Mouse (Mus musculus): ENCODE results near the gene Dthd1. TPM values are rescaled to one million over a fixed set of nuclear protein-coding genes. Genes with fewer than 3 reads are reported as not detected.
A peak's percentile ranks its signal among the peaks of the same experiment; 100 is the strongest.

The Dthd1 gene
- total RNA-seq (2021), result not detected

DNA sequence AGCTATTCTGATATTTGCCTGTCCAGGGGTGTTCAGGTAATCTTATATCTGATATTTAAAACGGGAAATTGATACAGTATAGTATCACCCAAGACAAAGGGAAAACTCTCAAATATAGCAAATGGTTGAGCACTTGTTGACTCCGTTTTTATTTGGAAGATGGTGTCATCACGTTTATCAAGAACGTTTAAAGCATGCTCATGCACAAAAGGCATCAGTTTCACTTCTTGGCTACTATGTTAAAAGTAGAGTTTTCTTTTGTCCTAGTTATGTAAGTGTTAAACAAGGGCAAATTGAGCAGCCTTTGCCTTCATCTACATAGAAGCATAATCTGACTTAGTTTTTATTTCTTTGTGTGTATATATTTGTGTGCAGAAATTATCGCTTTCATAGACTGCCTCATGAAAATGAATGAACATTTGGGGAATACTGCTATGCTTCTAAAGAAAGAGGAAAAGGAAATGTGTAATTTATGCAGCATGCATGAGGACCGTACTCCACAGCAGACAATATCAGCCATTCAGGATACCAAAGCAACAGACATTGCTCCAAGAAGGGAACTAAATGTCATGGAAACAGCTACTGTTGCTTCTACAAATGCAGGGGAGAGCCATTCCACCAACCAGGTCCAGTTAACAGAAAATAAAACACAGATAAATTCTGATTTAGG lies at the start of gene Dthd1:
TSS of gene Dthd1 (plus strand) at position 422 of the 670 bp plus-strand sequence.
- intact Hi-C loops (cut with DNase I), result no loop called here
- DNase-seq (ENCODE audit: extremely low spot score in 1 of 2, low spot score in 2 of 2), result peak in 1 of 2 experiments; percentile 39

DNA sequence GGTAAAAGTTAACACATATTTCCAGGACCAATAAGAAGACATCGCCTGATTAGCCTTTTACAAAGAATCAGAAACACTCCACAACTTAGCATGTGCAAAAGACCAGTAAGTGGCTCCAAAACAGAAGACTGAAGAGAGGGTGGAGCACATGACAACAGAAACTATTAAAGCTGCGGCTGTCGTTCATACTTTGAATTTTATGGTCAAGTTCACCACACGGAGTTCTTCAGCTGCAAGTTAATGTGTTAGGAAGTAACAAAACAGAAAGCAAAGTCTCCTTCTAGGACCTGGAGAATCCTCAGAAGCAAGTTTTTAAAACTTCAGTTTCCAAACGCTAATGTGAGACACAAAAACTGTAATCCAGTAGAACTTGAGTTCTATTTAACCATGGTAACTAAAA lies 49.5 kb upstream of the Dthd1 start:
- no peak for DNase-seq (ENCODE audit: extremely low spot score in 1 of 2, low spot score in 2 of 2)

DNA sequence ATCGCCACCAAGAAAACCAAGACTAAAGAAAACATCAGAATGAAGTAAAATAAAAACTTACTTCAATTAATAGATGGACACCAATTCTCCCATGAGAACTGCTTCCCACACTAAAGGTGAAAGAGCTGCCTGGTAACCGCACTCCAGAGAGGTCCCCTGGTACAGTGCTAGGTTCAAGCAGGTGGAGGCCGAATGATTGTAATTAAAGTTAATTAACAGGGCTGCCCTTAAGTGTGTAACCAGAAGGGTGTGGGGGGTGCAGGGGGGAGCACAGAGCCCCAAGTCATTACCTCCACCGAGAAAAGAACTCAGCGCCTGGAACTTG lies 48.2 kb upstream of the Dthd1 start:
- intact Hi-C loops (cut with DNase I), result no loop called here
- no peak for DNase-seq (ENCODE audit: extremely low spot score in 1 of 2, low spot score in 2 of 2)

More for the DNA sequence above, 49.5 kb upstream of the Dthd1 start:
- intact Hi-C loops (cut with DNase I), result no loop called here

DNA sequence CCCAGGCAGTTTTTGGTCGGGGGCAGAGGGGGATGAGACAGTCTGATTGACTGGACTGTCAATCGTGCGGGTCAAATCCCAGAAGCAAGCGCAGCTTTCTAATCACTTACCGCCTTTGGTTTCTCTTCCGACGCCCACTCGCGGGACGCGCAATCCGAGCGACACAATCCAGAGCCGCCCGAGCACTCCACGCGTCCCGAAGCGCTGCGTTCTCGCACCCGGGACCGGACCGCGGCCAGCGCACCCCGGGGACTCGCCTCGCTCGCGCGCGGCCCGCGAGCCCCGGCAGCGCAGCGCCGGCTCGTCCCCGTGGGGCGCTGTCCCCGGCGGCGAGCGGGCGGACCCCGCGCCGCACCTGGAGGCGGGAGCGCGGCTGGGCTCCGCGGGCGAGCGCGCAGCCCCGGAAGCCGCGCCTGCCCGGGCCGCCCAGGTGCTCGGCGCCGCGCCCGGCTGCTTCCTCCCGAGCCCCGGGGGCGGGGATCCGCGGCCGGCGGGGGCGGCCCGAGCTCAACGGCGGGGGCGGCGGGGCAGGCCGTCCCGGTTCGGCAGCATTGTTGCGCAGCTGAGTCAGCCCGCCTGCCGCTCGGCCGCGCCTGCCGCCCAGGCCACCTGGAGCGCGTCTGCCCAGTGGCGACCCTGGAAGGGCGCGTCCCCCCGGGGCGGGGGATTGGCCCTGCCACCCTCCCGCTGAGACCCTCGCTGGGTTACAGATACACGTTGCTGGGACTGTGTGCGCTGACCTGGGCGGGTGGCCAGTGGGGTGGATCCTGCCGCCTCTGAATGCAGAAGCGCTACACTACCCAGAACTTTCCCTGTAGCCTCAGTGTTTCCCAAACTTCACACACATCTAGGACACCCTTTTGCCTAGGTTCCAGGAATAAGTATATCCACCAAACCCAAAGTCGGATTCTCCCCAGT lies 47.6 kb upstream of the Dthd1 start, which contains the start of gene Arap2:
TSS of gene Arap2 (minus strand) at position 376 of the 918 bp plus-strand sequence.
- intact Hi-C loops (cut with DNase I), result no loop called here

DNA sequence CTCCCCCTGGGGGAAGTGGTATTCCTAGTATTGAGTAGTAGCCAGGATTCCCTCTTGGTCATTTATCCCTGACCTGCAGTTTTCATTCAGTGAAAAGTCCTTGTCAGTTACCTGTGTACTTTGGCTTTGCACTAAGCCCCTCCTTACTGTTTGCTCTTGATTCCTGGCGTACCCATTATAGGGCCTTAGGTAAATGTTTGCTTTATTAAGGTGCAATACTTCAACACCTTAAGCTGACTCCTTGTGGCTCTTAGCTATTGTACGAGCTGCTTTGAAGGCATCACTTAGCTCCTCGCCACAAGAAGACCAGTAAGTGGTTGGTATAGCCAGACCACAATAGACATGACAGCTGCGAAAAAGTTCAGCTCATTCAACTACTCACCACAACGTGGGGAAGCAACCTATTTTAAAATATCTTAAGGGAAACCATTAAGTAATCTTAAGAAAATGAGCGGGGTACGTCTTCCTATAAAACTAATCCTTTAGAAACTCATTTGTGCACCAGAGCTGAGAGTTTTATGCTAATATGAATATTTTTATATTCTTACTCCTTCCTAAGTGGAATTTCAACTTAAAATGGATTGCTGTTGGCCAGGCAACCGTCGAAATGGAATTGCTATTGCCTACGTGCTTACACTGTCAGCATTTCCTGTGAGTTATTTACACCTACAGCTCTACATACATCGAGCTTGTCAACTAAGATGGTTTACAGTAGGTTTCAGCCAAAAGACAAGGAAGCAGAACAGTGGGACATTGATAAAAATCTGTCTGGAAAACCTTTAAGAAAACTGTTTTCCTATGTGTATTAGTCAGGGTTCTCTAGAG lies 41.6 kb upstream of the Dthd1 start:
- intact Hi-C loops (cut with DNase I), result no loop called here

More for the DNA sequence above, 47.6 kb upstream of the Dthd1 start, which contains the start of gene Arap2:
- peak in 1 of 2 experiments; percentile 82 for DNase-seq (ENCODE audit: extremely low spot score in 1 of 2, low spot score in 2 of 2)

DNA sequence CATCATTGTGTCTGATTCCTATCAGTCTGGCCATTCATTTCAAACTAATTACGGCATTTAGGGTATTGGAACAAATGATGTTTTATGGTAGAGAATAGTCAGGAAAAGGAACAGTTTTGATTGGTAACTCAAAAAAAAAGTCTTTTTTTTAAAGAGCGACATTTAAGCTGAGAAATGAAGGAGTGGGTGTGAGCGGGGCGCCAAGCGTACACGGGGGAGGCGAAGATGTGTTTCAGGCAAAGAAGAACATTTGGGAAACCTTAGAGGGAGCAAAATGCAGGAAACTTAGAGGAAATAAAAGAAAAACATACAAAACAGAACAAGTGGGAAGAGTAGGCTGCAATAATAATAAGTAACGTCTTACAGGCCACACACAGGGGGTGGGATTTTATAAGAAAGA lies 35.8 kb upstream of the Dthd1 start:
- no peak for DNase-seq (ENCODE audit: extremely low spot score in 1 of 2, low spot score in 2 of 2)
- intact Hi-C loops (cut with DNase I), result no loop called here

More for the DNA sequence above, 41.6 kb upstream of the Dthd1 start:
- DNase-seq (ENCODE audit: extremely low spot score in 1 of 2, low spot score in 2 of 2), result no peak

DNA sequence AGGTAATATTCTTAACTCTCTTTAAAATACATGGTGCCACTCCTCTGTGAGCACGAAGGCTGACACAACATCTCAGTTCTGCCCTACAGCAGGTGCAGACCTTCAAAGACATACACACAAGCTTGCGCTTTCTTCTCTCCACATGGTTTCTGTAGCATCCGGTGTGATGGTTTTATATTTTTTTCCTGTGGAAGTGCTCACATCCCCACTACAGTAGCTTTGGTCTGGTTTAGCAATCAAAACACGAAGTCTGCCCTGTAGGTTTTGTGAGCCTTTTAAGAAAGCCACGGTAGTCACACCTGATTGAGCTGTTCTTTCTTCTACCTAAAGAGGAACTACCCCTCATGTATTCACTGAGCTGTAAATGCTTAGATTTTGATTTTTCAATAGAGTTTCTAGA lies 34.9 kb upstream of the Dthd1 start:
- intact Hi-C loops (cut with DNase I), result no loop called here
- no peak for DNase-seq (ENCODE audit: extremely low spot score in 1 of 2, low spot score in 2 of 2)

DNA sequence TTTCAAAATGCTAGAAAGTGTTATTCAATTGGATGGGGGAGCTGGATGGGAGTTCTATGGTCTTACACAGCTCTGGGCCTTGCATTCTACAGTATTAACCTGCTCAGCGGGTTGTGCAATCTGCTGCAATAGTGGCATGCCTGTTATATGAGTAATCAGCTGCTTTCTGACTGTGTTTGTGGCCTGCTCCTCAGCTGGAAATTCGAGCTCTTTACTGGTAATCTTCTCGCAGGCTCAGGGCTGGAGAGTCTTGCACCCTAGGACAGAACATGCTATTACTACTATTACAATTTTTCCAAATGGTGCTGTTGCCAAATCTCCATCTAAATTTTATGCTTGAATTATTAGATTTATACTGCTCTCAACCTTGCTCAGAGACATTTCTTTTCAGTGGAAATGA lies 26.8 kb upstream of the Dthd1 start:
- no peak for DNase-seq (ENCODE audit: extremely low spot score in 1 of 2, low spot score in 2 of 2)
- intact Hi-C loops (cut with DNase I), result no loop called here

DNA sequence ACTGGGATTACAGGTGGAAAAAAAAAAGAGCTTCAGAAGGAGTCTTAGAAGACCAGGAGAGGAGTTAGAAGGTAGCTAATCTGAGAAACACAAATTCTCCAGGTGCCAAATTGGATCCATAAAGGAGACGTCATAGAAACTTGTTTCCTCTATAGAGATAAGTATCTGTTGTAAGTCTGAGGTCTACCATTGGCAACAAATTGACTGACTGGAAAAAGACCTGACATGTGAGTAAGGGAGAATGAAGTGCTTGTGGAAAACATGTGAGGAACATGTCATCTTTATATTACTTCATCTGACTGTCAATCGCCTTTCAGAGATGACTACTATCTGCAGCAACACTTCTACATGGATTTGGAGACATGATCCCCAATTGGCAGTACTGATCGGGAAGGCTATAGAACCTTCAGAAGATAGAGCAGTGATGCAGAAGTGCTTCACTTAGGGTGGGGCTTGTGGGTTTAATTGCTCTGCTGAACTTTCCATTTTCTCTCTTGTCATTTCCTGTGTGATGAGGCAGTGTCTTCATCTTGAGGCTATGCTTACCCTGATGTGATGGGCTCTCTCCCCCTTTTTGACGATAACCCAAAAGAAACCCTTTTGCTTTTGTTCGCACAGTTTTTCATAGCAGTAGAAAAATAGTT lies 22.6 kb upstream of the Dthd1 start:
- intact Hi-C loops (cut with DNase I), result no loop called here
- no peak for DNase-seq (ENCODE audit: extremely low spot score in 1 of 2, low spot score in 2 of 2)

DNA sequence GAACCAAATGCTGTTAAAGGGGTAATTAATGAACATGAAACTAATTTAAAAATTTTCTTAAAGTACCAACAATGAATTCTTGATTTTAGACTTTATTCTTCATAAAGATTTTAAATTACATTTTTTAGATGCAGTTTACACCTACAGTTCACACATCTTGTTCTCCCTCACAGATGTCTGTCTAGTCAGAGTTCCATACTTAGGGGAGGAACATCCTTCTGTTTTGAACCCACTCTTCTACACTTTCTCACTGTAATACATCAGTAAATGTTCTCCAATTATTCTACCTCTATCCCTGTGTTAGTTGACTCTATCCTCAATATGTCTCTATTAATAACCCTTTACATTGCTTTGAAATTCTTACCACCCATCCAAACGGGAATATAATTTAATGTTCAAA lies 20.8 kb upstream of the Dthd1 start:
- intact Hi-C loops (cut with DNase I), result no loop called here
- no peak for DNase-seq (ENCODE audit: extremely low spot score in 1 of 2, low spot score in 2 of 2)

DNA sequence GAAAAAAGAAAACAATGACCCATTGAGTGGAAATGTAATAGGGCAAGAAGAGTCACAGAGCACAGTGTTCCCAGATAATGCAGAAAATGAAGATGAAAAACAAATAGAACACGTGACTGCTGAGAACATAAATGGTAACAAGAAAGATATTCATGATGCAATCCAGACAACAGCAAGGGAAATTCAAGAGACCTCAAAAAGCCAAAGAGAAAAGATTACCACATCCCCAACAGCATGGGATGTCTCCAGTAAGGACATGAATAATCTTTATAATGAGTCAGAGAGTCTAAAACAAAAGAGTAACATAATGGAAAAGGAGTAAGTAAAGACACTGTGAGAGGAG lies 420 bp downstream of the Dthd1 start:
- no peak for DNase-seq (ENCODE audit: extremely low spot score in 1 of 2, low spot score in 2 of 2)
- intact Hi-C loops (cut with DNase I), result no loop called here

DNA sequence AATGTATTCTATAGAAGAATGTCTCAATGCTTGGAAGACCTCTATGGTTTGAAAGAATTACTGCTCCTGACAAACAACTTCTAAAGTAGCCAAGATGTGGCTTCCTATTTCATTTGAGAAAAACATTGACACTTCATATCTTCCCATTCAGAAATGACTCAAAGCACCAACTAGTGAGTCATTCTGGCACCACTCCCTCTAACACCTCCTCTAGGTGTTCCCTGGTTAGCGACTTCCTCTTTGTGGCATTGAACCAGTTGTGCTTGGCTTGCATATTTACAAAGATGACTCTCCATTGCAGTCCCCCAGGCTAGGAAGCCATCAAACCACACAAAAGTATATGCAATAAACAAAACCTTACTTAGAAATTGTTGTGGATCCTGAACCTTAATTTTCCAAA lies 2.1 kb downstream of the Dthd1 start:
- intact Hi-C loops (cut with DNase I), result no loop called here
- DNase-seq (ENCODE audit: extremely low spot score in 1 of 2, low spot score in 2 of 2), result no peak

DNA sequence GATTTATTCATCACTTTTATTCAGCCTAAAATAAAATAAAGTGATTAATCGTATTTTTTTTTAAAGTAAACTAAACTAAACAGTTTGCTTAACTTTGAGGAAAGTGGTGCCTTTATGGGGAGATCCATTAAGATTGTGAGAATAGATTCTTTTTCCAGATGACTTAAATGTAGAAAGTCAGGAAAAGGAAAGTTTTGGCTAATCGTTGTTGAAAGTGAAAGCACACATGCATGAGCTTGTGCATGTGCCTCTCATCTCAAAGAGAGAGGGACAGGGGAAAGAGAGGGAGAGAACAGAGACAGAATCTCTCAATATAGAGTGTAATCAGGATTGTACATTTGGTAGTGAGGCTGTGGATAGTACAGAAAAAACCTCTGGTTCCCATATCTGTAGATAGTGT lies 5.9 kb downstream of the Dthd1 start:
- DNase-seq (ENCODE audit: extremely low spot score in 1 of 2, low spot score in 2 of 2), result no peak
- intact Hi-C loops (cut with DNase I), result no loop called here

DNA sequence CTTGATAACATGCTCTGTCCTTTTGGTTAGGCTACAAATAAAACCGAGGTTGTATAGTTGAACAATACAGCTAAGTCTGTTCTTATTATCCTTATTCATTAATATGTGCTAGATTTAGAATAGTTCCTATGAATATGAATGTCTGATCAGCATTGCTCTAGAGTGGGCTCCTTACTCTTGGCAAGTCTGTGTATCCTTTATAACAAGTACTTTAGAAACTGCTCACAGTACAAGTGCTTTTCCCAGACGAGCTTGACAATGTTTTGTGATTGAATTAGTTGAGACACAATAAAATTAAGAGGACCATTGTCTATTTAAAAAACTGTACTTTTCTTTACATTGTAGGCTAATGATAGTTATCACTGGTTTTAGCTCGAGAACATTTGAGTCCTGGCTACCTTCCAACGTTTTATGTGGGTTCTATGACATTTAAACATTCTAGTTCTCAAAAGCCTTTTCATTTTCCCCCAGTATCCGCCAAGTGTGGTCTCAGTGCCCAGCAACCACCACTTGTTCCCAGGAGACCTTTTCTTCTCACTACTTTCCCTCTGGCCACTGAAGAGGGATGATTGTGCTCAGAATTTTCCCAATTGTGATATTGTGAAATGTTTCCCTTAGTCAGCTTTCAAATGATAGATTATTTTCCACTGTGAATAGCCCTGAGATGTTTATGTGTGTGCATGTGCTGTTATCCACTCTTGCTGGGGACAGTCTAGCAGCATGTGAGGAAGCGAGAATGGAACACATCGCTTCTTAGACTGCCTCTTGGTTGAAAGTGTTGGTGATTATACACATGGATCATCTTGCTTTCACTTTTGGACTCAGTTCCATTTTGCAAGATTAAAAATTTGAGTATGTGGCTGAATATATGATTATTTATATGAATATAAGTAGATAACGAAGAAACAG lies 7.0 kb downstream of the Dthd1 start:
- DNase-seq (ENCODE audit: extremely low spot score in 1 of 2, low spot score in 2 of 2), result no peak
- intact Hi-C loops (cut with DNase I), result no loop called here

DNA sequence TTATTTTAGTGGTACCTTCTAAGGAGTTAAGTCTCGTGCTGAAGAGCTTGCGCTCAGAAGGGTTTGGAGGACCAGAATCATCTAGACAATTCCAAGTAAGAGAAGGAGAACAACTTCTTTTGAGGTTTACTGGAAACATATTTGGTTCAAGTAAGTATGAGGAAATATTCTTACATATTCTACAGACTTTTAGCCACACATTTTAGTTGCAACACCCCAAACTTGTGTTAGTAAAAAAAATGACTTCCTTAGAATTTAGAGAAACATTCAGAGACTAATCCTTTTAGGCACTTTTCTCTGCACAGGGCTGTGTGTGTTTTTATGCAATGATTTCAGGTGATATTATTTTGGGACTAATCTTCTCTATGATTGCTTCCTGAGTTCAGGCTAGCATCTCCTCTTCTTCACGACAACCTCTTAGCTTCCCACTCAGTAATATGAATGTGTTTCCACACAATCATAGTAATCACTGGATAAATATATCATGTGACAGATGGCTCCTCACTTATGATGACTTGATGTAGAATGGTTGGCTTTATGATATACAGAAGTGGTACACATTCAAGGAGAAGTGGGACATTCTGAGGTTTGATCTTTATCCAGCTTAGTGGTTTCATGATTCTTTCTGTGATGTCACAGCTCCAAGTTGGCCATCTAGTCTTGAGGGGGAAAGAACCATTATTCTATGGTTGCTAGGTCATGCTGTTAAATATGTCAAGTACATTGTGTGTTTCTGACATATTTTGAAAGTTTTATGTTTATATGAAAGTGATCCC lies 29.5 kb downstream of the Dthd1 start:
- DNase-seq (ENCODE audit: extremely low spot score in 1 of 2, low spot score in 2 of 2), result no peak
- intact Hi-C loops (cut with DNase I), result no loop called here

DNA sequence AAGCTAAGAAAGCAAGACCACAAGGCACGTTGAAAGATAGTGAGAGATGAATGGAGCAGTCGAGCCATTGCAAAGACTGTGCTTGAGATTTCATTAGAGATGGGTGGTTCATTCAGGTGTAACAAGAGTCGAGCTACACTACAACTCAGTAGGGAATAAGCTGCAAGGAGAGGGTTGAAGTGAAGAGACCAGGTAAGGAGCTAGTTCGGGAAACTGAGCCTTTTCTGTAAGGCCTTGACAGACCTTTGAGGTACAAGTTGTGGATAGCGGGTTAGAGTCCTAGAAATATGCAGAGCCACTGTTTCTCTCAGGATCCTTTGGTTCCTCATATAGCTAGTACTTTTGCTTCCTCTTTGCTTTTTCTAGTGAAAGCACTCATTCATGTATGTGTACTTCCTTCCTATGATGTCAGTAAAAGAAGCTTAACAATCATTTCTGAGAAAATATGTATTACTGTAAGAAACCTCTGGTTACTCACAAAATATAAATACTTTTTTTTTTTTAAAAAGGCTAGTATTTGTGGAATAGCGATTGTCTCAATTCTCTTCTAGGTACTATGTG lies 33.0 kb downstream of the Dthd1 start:
- DNase-seq (ENCODE audit: extremely low spot score in 1 of 2, low spot score in 2 of 2), result no peak
- intact Hi-C loops (cut with DNase I), result no loop called here

DNA sequence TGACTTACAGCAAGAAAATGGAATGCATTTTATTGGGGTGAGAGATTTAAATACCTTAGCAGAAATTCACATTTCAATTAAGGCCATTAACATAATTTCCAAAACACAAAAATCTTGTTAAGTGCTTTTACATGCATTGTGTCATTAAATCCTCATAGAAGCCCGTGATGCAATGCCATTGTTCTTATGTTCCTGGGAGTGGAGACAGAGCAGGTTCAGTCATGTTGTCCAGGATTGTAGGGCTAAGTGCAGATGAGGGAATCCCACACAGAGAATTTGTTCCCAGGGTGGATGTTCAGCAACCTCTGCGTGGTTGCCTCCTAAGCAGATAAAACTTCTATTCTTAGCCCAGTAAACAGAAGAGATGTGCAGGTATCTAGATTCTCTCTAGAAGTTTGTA lies 37.7 kb downstream of the Dthd1 start:
- intact Hi-C loops (cut with DNase I), result no loop called here
- DNase-seq (ENCODE audit: extremely low spot score in 1 of 2, low spot score in 2 of 2), result no peak
